Mouse (Mus musculus) cerebellum, adult 11 months (tissue): ENCODE measurements around the gene Anln.

ENCODE experiments used
- DNase-seq: peaks from one replicate; pipeline ENCODE4 v3.0.0; 2022

Gene Anln

GRCm38 (mm10) chr9:22399021-22399420 lies 10.0 kb upstream of the Anln start:
- DNase-seq, result no peak

GRCm38 (mm10) chr9:22394725-22395124 lies 5.7 kb upstream of the Anln start:
- no peak for DNase-seq

GRCm38 (mm10) chr9:22390390-22390789 lies 1.4 kb upstream of the Anln start:
- no peak for DNase-seq

- no peak for DNase-seq
Observed at GRCm38 (mm10) chr9:22389736-22390245, 803 bp upstream of the Anln start.

GRCm38 (mm10) chr9:22388401-22388980 lies 497 bp downstream of the Anln start:
- DNase-seq, result no peak

GRCm38 (mm10) chr9:22387901-22388300 lies 1.1 kb downstream of the Anln start:
- no peak for DNase-seq

GRCm38 (mm10) chr9:22385890-22386289 lies 3.1 kb downstream of the Anln start:
- no peak for DNase-seq

- no peak for DNase-seq
Observed at GRCm38 (mm10) chr9:22376086-22376485, 12.9 kb downstream of the Anln start.

GRCm38 (mm10) chr9:22372760-22373159 lies 16.2 kb downstream of the Anln start:
- no peak for DNase-seq

- DNase-seq, result no peak
Observed at GRCm38 (mm10) chr9:22368030-22368429, 21.0 kb downstream of the Anln start.

GRCm38 (mm10) chr9:22366621-22367020 lies 22.4 kb downstream of the Anln start:
- no peak for DNase-seq

- no peak for DNase-seq
Observed at GRCm38 (mm10) chr9:22366221-22366620, 22.8 kb downstream of the Anln start.

- no peak for DNase-seq
Observed at GRCm38 (mm10) chr9:22360916-22361315, 28.1 kb downstream of the Anln start.

- no peak for DNase-seq
Observed at GRCm38 (mm10) chr9:22355919-22356318, 33.1 kb downstream of the Anln start.

GRCm38 (mm10) chr9:22353901-22354300 lies 35.1 kb downstream of the Anln start:
- DNase-seq, result no peak

GRCm38 (mm10) chr9:22353465-22353864 lies 35.5 kb downstream of the Anln start:
- DNase-seq, result no peak

GRCm38 (mm10) chr9:22340331-22340730 lies 48.7 kb downstream of the Anln start:
- no peak for DNase-seq

GRCm38 (mm10) chr9:22337217-22337616 lies 51.8 kb downstream of the Anln start:
- no peak for DNase-seq

GRCm38 (mm10) chr9:22327475-22328387 lies 61.3 kb downstream of the Anln start:
- DNase-seq, result peak; percentile 78

GRCm38 (mm10) chr9:22327099-22327474 lies 61.9 kb downstream of the Anln start:
- DNase-seq, result peak; percentile 33

GRCm38 (mm10) chr9:22324579-22324978 lies 64.4 kb downstream of the Anln start:
- no peak for DNase-seq

GRCm38 (mm10) chr9:22322381-22323211 lies 66.4 kb downstream of the Anln start:
- no peak for DNase-seq

GRCm38 (mm10) chr9:22319109-22319508 lies 69.9 kb downstream of the Anln start:
- DNase-seq, result no peak
